Mouse (Mus musculus) left cerebral cortex, postnatal 4 days (tissue): ENCODE measurements at regions not wholly inside any gene's neighbourhood (a gene's known extent, or its start where the extent isn't known, plus 50 kb on each side); places are given as distances from the start of the nearest gene placed in this dataset.

ENCODE experiments used
- DNase-seq: peaks from one replicate; pipeline ENCODE4 v3.0.0-alpha.2; 2022
- intact Hi-C: fragments of 180-260 bp; cut with DNase I; formaldehyde crosslinking; loops from one replicate; pipeline ENCODE4 v1.15.1; 2025

- intact Hi-C loops = loop anchor here (2.0 to 10.0 kb wide), 7 partner anchors 413 to 1233 kb away; no protein-coding TSS in a partner anchor
- DNase-seq = peak; percentile 6
Measured at GRCm38 (mm10) chr13:84757896-84758567, 431.2 kb upstream of the Ccnh start.

- intact Hi-C loops = loop anchor here (5.0 to 10.0 kb wide), 5 partner anchors 771 to 1234 kb away; no protein-coding TSS in a partner anchor
- DNase-seq = peak; percentile 90
Measured at GRCm38 (mm10) chr13:84758568-84758900, 430.7 kb upstream of the Ccnh start.

- DNase-seq = no peak
- intact Hi-C loops = loop anchor here (5.0 to 10.0 kb wide), 5 partner anchors 772 to 1234 kb away; no protein-coding TSS in a partner anchor
Measured at GRCm38 (mm10) chr13:84759061-84759460, 430.1 kb upstream of the Ccnh start.

- intact Hi-C loops = loop anchor here (5.0 kb wide), 2 partner anchors 307 to 402 kb away; no protein-coding TSS in a partner anchor
- peak; percentile 37 for DNase-seq
Measured at GRCm38 (mm10) chr13:84760471-84760870, 428.7 kb upstream of the Ccnh start.

GRCm38 (mm10) chr13:84760978-84761377, 428.2 kb upstream of the Ccnh start:
- intact Hi-C loops = loop anchor here (5.0 kb wide), 2 partner anchors 306 to 401 kb away; no protein-coding TSS in a partner anchor
- DNase-seq = peak; percentile 60

GRCm38 (mm10) chr13:84761821-84762220, 427.4 kb upstream of the Ccnh start:
- peak; percentile 29 for DNase-seq
- intact Hi-C loops = loop anchor here (5.0 kb wide), 2 partner anchors 305 to 400 kb away; no protein-coding TSS in a partner anchor

- intact Hi-C loops = loop anchor here (5.0 kb wide), 2 partner anchors 303 to 398 kb away; no protein-coding TSS in a partner anchor
- no peak for DNase-seq
Measured at GRCm38 (mm10) chr13:84763916-84764315, 425.3 kb upstream of the Ccnh start.

- intact Hi-C loops = no loop called here
- no peak for DNase-seq
Measured at GRCm38 (mm10) chr13:84771956-84772355, 417.3 kb upstream of the Ccnh start.

GRCm38 (mm10) chr13:84783017-84783937, 405.9 kb upstream of the Ccnh start:
- DNase-seq = peak; percentile 40
- intact Hi-C loops = no loop called here

- intact Hi-C loops = loop anchor here (2.0 kb wide), 1 partner anchor 20 kb away; no protein-coding TSS in a partner anchor
- no peak for DNase-seq
Measured at GRCm38 (mm10) chr13:84804241-84804980, 384.8 kb upstream of the Ccnh start.

- peak; percentile 5 for DNase-seq
- intact Hi-C loops = loop anchor here (2.0 kb wide), 1 partner anchor 20 kb away; no protein-coding TSS in a partner anchor
Measured at GRCm38 (mm10) chr13:84805190-84805589, 384.0 kb upstream of the Ccnh start.

- DNase-seq = no peak
- intact Hi-C loops = no loop called here
Measured at GRCm38 (mm10) chr13:84809605-84810004, 379.6 kb upstream of the Ccnh start.
